Mouse (Mus musculus) right cerebral cortex, postnatal 36 days (tissue): Measurements from ENCODE around the gene Cutc.

Source experiments
- DNase-seq, 2 experiments: peaks; one replicate each; pipeline ENCODE4 v3.0.0; 2022; ENCODE audit warnings: low spot score in 2 of 2, mixed read lengths in 1 of 2

Gene Cutc

GRCm38 (mm10) chr19:43793951-43794350, 41.2 kb downstream of the Cutc start:
- DNase-seq = no peak

DNA sequence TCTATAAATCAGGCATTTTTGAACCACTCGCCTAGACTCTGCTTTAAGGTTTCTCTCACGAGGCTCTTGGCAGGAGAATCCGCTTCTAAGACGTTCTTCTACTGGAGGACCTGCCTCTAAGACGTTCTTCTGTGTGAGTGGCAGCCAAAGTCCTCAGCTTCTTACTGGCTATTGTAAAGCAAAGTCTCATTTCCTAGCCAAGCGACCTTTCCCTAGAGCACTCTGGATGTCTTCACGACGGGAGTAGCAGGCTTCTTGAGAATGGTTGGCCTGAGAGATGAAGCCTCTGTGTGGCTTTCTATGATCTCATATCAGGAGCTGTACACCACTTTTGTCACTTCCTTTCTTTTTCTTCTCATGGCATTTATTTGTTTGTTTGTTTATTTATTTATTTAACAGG, 42.7 kb downstream of the Cutc start:
- DNase-seq = no peak

- DNase-seq = no peak
Observed at GRCm38 (mm10) chr19:43797216-43797615, 44.4 kb downstream of the Cutc start.

DNA sequence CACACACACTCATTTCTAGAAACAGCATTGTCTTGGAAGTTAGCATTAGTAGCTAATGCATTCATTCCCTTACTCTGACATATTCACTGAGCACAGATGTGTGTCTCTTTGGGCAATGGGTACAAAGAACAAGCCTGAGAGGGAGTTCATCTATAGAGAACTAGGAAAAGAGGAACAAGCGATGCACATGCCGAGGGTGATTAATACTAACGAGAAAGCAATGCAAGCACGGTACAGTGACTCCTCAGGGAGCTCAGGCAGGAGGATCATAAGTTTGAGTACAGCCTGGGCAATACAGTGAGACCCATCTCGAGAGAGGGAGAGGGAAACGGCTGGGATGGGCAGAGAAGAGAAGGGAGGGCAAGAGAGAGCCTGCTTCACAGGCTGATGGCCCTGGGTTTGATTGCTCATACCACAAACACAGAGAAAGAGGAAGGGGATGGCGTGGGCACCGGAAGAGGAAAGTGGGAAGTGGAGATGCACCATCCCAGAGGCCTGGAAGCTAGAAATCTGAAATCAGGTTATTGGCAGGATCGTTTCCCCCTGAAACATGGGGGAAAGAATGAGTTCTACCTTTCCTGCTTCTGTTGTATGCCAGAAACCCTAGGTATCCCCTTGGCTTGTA, 48.7 kb downstream of the Cutc start:
- no peak for DNase-seq

- DNase-seq = no peak
Observed at GRCm38 (mm10) chr19:43803866-43804265, 51.1 kb downstream of the Cutc start.

- DNase-seq = no peak
Observed at GRCm38 (mm10) chr19:43809331-43809730, 56.5 kb downstream of the Cutc start.

DNA sequence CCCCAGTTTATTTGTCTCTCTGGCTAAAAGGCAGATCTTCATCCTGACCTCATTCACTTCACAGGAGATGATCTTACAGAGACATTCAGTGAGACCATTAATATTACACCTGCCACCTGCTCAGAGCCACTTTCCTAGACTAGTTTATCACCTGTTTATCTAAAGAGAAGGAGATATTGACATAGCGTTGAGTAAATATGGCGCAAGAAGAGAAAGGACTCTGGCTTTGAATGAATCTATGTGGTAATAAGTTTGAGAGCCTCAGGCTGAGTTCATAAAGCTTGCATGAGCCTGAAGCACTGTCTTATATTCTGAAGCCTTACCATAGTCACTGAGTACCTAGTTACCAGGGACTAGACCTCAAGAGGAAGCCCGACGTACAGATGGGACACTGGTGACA, 58.6 kb downstream of the Cutc start:
- no peak for DNase-seq

DNA sequence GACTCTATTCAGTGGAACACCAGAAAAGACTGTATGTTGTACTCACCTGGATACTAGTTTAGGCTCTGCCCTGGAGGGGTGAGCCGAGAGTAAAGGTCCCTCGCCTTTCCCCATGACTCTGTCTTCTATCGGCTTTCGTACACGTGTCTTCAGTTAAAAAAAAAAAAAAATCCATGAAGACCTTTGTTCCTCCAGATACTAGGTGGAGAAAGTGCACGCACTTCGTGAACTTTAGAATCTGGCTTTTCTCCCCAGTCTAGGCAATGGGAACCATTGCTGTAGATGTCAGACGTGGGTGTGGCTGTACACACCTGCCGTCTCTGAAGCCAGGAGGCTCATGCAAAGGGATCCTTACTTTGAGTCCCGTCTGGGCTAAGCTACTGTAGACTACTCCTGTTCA, 60.5 kb downstream of the Cutc start:
- no peak for DNase-seq

DNA sequence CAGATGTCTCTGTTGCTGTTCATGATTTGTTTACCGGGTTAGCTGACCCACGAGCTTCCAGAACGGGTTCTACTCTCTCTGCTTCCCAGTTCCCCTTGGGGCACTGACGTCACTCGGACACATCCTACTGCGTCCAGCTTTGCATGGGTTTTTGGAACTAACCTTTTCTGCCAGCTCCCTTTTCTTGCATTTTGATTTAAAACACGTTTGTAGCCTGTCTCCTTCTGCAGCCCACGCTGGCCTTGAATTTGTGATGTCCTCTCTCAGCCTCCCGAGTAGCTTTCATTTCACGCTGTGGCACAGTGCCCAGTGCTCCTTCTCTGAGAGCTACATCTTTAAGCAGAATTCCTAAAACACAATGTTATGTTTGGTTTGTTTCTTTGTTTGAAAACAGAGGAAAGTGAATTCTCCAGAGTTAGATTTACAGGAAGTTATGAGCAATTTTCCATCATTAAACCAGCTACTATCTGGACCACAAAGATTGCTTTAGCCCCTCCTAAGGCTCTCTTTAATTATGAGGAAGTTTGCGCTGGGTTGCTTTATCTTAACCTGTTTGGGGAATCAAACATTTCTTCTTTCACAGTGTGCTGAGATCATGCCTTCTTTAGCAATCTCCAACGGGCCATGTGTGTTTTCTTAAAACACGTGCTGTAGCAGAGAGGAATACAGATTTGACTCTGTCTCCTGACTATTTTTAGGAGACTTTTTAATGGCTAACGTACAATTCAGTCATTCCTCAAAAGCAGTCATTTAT, 63.0 kb downstream of the Cutc start:
- DNase-seq = peak; percentile 11 to 21
